Mouse (Mus musculus): Measurements from ENCODE around the gene Trabd2b.

Trabd2b gene

GRCm38 (mm10) chr4:114406355-114407101, at the start of gene Trabd2b:
Trabd2b (plus strand) TSS chr4:114406724.
- DNase-seq (ENCODE audit: low spot score in 2 of 2) = no peak

DNA sequence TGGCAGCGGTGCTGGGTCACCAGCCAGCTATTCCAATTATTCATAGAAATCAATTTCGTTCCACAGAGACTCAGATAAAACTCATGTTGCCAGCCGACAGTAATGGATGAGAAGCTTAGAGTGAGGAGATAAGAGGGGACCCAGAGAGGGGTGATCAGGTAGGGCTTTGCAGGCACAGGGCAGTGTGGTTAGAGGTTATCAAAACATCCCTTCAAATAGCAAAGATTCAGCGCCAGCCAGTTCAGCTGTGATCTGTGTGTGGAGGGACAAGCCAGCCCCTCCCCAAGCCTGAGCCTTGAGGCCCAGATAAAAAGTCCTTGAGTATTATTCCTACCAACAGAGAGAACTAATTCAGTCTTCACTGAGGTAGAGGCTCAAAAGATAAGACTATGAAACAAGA, 49.1 kb upstream of the Trabd2b start:
- no peak for DNase-seq (ENCODE audit: low spot score in 2 of 2)

- DNase-seq (ENCODE audit: low spot score in 2 of 2) = peak; percentile 12 to 36
Observed at GRCm38 (mm10) chr4:114358874-114359273, 47.6 kb upstream of the Trabd2b start.

DNA sequence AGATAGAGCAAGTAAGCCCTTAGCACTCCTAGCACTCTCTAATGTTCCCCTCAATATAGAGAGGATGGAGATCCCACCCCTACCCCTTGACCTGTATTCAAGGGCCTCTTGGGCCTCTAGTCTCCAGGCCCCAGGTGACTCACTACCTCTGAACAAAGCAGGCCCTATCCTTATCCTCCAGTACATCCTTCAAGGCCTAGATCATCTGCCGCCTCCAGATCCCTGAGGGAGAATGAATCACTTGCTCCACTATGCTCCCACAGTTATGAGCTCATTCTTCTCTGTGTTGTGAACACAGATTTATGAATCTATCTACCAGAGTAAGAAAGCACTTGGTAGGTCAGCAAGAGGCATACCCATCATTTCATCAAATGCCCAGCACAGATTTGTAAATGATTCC, 46.7 kb upstream of the Trabd2b start:
- no peak for DNase-seq (ENCODE audit: low spot score in 2 of 2)

GRCm38 (mm10) chr4:114361336-114361735, 45.2 kb upstream of the Trabd2b start:
- DNase-seq (ENCODE audit: low spot score in 2 of 2) = no peak

DNA sequence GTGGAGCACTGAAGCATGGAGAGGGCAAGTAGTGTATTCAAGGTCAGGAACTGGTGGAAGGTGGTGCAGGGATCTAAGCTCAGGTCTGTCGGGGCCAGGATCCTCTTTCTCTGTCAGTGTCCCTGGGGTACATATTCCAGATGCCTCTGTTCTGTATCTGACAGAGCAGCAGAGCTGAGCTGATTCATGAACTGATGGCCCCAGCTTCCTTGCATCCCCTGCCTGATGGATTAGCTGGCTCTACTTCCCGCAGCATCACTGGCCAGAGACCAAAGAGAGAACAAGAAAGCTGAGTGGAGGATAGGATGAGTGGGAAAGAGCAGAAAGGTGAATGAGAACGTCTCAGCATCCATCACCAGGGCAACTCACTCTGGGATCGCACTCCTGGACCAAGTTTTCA, 41.5 kb upstream of the Trabd2b start:
- no peak for DNase-seq (ENCODE audit: low spot score in 2 of 2)

DNA sequence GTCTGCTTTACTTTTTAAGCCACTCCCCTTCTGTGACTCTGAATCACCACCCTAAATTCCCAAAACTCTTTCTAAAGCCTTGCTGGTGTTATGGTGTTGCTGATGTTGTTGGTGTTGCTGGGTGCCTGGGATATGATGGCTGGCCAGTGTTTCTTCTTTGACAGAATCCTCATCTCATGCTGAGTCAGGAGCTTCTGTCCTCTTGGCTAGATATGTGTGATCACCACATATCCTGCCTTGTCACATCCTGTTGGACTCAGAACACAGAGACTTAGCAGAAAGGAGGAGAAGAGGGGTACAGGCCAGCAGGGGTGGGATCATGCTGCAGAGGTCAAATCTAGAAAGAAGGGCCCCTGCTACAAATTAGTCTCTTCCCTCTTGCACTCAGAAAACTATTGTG, 40.9 kb upstream of the Trabd2b start:
- no peak for DNase-seq (ENCODE audit: low spot score in 2 of 2)

DNA sequence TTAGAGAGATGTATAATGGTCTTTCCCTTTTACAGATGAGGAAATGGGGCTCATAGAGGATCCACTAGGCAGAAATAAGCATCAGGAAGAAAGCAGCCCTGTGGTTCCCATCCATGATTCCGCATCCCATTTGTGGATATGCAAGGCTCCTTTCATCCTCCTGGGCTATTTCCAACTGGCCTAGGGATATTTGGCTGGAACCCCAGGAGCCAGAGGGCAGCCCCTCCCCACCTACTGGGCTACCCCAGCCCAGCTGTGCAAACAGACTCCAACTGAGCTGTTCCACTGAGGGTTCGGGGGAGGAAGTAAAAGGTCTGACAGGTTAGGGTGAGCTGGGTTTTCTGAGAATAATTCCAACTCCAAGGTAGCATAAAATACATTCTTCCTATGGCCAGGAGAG, 39.5 kb upstream of the Trabd2b start:
- no peak for DNase-seq (ENCODE audit: low spot score in 2 of 2)

DNA sequence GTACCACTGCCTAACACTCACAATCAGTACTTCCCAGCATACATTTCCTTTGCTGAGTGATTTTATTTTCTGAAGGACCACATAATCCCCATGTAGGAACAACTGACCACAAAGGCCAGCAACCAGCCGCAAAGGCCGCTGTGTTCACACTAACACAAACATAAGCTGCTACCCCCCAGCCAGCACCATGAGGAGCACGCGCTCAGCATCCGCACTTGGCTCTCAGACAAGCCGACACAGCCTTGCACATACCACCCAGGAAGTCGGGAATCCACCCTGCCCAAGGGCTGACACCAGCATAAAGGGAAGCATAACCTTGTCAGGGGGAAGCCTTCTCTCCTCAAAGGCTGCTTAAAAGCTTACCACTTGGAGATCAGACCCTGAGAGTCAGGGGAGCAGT, 38.7 kb upstream of the Trabd2b start:
- DNase-seq (ENCODE audit: low spot score in 2 of 2) = no peak

DNA sequence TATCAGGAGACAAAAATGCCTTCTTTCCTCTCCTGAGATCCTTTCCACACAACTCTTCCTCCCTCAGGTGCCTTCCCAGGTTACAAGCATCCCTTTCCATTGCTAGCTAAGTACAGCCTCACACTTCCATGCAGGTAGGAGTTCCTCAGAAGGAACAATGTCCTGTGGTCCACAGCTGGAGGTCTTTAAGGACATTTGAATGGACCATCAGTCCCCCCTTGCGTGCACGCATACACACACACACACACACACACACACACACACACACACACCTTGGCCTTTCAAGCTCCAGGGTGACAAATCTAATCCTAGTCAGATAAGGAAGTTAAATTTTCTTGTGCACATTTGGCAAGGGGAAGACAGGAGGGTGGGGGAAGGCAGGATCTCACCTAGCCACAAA, 36.9 kb upstream of the Trabd2b start:
- DNase-seq (ENCODE audit: low spot score in 2 of 2) = no peak

DNA sequence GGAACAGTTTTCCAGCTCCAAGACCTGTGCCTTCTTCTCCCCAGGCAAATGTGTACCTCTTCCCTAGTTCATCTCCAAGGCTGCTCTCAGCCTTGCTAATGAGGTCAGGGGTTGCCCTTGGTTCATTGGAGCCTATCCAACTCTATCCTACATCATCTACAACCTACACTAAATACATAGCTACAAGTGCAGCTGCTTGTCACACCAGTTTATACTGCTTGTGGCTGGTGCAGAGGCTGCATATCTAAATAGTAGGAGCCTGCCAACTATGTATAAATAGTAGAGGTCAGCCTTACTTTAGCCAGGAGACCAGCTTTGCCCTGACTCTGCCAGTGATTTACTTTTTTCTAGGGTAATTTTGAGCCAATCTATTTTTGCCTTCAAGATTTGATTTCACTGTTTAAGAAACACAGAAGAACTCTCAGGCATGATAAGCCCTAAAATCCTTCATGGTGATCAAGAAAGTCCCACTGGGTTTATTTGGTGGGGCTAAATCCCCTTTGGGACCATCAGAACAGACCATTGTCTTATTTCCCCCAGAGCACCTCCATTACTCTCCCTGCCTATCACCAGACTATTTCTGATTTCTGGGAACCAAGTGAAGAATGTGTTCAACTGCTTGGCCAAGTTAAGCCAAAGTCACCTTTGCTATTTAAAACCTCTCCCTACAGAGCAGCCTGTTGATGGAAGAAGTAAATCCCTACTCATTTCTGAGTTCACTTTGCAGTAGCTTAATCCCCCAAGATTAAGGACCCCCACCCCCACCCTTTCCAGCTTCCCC, 35.4 kb upstream of the Trabd2b start:
- peak; percentile 49 to 53 for DNase-seq (ENCODE audit: low spot score in 2 of 2)

DNA sequence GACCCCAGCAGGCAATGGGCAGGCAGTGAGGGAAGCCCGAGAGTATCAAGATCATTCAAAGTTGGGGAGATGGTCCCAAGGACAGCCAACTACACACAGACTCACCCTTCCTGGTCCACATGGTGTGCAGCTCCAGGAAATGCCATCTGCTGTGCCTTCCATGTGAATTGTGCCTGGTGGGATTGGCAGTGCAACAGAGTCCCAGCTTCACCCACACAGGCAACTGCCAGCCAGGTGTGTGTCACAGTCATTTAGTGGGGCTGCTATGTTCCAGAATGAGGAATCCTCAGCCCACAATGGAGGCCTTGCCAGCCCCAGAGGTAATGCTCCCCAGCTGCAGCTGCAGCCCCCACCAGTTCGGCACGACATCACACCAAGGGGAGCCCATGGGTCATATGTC, 33.8 kb upstream of the Trabd2b start:
- DNase-seq (ENCODE audit: low spot score in 2 of 2) = no peak

- DNase-seq (ENCODE audit: low spot score in 2 of 2) = no peak
Observed at GRCm38 (mm10) chr4:114374330-114374729, 32.2 kb upstream of the Trabd2b start.

DNA sequence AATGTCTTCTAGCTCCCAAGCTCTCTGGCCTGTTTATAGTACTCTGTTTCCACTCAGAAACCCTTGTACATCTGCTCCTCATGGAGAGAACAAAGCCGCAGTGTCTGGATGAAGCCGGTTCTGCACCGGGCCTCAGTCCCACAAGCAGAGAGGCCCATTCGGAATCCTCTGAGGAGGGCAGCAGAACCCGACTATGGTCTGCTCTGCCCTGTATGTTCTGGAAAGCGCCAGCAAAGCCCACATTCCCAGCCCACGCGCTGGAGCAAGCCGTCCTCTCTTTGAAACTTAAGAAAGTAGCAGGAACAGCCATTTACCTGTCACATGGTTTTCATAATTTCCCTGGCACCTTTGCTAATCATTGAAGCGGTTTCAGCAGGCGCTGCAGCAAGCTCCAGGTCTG, 29.0 kb upstream of the Trabd2b start:
- no peak for DNase-seq (ENCODE audit: low spot score in 2 of 2)

DNA sequence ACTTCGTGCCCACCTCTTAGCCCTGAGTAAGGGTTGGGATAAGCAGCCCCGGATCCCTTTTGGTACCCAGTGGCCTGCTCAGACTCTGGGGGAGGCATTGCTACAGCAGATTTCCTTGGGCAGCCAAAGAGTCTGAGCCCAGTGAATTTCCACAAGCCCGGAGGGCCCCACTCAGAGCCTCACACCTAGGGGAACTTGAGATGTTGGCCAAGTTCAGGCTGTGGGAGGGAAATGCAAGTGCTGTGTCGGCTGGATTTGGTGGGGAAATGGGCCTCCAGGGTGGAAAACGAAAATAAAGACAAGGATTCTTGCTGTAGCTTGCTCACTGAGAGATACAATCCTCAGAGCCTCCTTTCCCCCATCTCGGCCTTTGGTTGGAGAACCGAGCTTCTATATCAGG, 28.0 kb upstream of the Trabd2b start:
- no peak for DNase-seq (ENCODE audit: low spot score in 2 of 2)

DNA sequence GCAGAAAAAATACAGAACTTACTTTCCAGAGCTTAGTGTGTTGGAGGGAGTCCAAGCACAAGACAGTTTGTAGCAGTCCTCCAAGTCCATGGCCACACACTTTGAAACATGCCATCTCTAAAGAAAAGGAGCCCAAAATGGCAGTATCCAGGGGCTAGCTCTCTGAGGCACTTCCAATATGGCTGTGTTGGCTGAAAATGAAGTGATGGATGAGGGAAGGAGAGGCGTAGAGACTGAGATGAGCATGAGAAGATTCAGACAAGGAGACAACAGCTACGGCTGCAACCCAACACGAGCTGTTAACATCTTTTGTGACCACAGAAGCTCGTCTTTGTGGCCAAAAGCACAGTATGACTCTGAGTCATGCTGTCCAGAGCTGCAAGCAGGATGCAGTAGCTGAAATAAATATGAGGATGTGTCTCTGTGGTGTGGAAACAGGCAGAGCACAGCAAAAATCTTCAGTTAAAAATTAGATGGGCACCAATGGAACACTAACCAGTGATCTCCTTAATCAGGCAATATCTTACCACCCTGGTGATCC, 27.0 kb upstream of the Trabd2b start:
- DNase-seq (ENCODE audit: low spot score in 2 of 2) = no peak

DNA sequence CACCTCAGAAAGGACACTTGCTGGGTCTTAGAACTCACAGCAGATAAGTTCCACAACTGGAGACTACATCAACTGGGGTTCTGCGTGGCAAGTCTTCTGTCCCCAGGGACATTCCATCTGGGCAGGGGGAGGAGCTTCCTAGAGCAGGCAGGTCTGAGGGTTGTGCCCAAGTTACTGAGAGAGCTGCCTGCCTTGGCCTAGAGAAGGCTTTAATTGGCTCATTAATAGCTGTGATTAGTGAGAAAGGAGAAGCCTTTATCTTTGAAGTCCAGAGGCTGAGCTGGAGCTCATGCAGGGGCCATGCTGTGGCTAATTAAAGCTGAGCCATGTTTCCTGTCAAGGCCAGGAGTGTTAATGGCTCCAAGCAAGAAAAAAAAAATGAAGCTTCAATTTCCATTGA, 23.9 kb upstream of the Trabd2b start:
- DNase-seq (ENCODE audit: low spot score in 2 of 2) = no peak

- no peak for DNase-seq (ENCODE audit: low spot score in 2 of 2)
Observed at GRCm38 (mm10) chr4:114385236-114385635, 21.3 kb upstream of the Trabd2b start.

DNA sequence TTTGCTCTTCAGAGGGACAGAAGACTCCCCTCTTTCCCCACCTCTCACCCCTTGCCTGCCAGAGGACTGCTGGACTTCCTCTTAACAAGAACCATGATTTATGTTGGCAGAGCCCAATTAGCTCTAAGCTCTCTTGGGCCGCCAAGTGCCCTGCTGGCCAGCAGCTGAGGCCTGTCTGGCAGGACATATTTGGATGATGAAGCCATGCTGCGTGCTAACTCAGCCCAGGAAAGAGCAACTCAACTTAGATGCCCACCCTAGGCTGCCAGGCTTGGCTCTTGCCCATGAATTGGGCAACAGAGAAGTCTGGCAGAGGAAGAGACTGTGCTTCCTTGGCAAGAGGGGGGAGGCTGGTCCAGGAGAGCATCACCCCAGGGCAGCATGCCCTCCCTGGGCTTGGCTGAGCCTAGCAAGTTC, 20.1 kb upstream of the Trabd2b start:
- peak; percentile 80 to 85 for DNase-seq (ENCODE audit: low spot score in 2 of 2)

DNA sequence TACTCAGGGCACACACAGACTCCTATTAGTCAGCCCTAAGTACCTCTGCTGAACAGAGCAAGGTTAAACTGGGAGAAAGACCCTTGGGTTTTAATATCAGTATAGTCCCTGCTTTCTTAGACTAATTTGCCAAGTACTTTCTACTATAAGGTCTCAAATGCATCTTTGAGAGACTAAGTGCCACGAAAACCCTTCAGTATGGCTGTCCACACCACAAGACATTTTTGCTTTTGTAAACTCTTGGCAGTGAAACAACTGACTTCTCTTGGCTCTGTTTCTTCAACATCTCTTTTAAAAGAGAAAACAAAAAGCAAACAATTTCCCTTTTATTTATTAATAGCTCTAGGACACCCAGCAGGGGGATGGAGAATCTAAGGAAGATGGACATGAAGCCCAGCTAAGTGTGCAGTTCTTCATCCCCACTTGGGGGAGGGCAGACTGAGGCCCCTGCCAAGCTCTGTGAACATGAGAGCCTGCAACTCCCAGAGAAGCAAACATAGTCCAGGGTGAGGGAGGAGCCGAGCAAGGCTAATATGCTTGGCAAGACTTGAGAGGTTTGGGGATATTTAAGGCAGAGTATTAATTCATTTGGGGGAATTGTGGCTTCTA, 18.9 kb upstream of the Trabd2b start:
- no peak for DNase-seq (ENCODE audit: low spot score in 2 of 2)

DNA sequence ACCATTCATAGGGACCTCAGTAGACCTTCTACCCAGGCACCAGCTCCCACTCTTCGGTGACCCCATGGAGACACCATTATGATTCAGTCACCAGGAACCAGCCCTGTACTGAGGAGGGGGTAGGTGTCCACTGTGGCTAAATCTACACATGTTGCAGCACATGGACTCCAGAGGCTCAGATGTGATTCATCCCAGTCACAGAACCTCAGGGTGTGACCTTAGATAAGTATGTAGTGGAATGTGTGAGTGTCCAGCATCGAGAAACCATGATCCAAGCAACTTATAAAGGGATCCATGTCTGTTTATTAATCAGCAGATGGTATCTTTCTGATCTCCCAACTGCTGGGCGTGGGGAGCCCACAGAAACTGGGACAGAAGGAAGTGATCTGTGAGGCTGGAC, 18.2 kb upstream of the Trabd2b start:
- DNase-seq (ENCODE audit: low spot score in 2 of 2) = no peak

DNA sequence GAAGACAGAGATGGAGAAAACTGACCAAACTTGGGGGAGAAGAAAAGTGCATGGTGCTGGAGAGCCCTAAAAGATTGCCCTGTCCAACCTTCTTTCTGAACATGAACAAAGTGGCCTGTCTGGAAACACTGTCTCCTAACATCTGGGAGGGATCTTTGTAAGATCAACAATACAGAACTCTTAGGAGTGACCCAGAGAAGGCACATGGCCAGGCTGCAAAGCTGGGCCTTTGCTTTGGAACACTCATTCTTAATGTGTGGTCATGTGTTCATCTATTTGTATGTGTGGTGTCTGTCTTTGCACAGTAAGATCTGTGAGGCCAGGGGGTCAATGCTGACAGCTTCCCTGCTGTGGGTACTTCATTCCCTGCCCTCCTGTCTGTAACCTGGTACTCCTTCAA, 16.9 kb upstream of the Trabd2b start:
- DNase-seq (ENCODE audit: low spot score in 2 of 2) = no peak

GRCm38 (mm10) chr4:114397625-114398024, 8.9 kb upstream of the Trabd2b start:
- DNase-seq (ENCODE audit: low spot score in 2 of 2) = no peak
